Mouse (Mus musculus) heart, postnatal 0 days (tissue): ENCODE results near the gene Dusp23.

Experiments
- CTCF ChIP-seq: IDR thresholded peaks from 2 replicates; pipeline ENCODE4 v1.5.1; 2016; ENCODE audit warnings: antibody characterized with exemption, control low read depth, low read depth
- EP300 ChIP-seq: IDR thresholded peaks from 2 replicates; pipeline ENCODE4 v1.6.1; 2016; ENCODE audit warnings: antibody characterized with exemption, low read depth

- TF ChIP-seq EP300 (no peak), CTCF (peak; percentile 53)
These were observed 38.3 kb downstream of the Dusp23 start for GRCm38 (mm10) chr1:172594495-172594894.
